Mouse (Mus musculus): ENCODE measurements at regions not wholly inside any gene's neighbourhood (a gene's known extent, or its start where the extent isn't known, plus 50 kb on each side); places are given as distances from the start of the nearest gene placed in this dataset.

DNA sequence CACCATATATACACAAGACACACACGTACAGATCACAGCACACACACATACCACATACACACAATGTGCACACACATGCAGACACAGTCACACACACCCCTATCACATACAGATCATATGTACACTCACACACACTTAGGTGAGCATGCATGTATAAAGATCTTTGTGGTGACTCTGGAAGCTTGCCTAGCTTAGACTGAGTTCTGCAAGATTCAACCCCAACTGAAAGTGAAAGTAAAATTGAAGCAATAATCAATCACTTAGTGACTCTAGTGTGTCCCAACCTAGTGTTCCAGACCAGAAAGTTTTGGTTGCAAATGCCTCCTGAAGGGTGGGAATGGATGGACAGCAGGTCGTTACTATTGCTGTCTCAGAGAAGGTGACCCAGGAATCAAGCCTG, 262.8 kb downstream of the Bcl11a start:
- Histone ChIP-seq H3K4me3 (replicated peaks) (no peak overlapping the region), H3K27ac (no peak overlapping the region), H3K4me2 (no peak overlapping the region), H3K9me3 (no peaks in the 10 kb centered on the region), H3K27me3 (no peaks in the 10 kb centered on the region), H3K36me3 (no peaks in the 10 kb centered on the region), H3K4me1 (replicated peaks) (peaks cover 13% of the 10 kb centered on the region), H3K9ac (replicated peaks) (no peak overlapping the region)
- WGBS, result 80% methylated on average over 2 of the region's 2 CpGs
- no peak for ATAC-seq (ENCODE audit: insufficient number of reproducible peaks, insufficient read depth, low FRiP score, low TSS enrichment, low read depth)

DNA sequence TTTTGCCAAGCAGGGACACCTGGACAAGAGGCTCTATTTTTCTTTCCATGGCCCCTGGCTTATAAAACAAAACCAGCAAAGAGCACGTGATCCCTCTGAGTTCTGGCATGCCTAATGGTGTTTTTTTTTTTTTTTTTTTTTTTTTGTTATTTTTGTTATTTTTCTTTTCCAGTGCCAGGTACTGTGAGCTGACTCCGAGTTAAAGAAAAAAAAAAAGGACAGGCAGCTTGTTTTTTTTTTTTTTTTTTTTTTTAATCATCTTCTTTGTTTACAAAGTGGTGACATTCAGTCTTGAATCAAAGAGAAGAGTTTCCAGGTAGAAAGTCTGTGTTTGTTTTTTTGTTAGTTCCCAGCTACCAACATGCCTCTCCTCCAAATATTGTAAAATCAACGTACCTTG, 263.8 kb downstream of the Bcl11a start:
- ATAC-seq (ENCODE audit: insufficient number of reproducible peaks, insufficient read depth, low FRiP score, low TSS enrichment, low read depth), result no peak
- 40% methylated on average over 3 of the region's 3 CpGs for WGBS

DNA sequence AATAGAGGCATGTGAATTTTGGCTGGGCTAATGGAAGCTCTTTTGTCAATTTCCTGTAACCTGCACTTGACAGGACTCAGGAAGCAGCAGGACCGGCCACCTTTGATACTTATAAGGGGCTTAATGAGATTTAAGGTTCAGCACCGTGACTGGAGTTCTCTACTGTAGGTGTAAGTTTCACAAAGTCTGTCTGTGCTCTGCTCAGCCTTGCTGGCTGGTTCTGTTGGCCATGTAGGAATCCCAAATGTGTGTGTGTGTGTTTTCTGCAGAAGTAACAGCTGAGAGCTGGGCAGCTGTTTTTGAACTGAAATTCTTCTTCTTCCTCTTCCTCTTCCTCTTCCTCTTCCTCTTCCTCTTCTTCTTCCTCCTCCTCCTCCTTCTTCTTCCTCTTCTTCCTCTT, 264.3 kb downstream of the Bcl11a start:
- WGBS, result 10% methylated on average over 2 of the region's 2 CpGs
- no peak overlapping the region for H3K27ac ChIP-seq
- ATAC-seq (ENCODE audit: insufficient number of reproducible peaks, insufficient read depth, low FRiP score, low TSS enrichment, low read depth), result no peak

More for the DNA sequence above, 263.8 kb downstream of the Bcl11a start:
- H3K9me3 ChIP-seq, result no peaks in the 10 kb centered on the region
- no peak overlapping the region for H3K27ac ChIP-seq
- H3K4me3 ChIP-seq (replicated peaks), result no peak overlapping the region
- H3K36me3 ChIP-seq, result no peaks in the 10 kb centered on the region
- H3K27me3 ChIP-seq, result no peaks in the 10 kb centered on the region
- peaks cover 14% of the 10 kb centered on the region for H3K4me1 ChIP-seq (replicated peaks)
- H3K4me2 ChIP-seq, result no peak overlapping the region
- H3K9ac ChIP-seq (replicated peaks), result no peak overlapping the region

DNA sequence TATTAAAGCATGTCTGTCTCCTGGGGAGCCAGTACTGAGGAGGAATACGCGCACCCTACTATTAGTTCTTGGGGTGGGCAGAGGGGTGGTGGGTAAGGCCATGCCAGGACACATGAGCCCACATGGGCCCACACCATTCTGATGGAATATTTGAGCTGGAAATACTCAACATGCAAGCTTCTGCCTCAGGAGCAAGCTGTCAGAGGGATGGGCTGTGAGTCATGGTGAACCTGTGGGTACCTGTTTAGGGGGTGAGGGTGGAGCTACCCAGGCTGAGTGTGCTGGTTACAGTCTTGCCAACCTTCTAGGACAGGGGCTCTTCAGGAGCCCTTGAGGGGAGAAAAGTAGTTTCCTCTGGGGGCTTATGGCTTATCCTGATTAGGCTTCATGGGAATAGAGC, 264.9 kb downstream of the Bcl11a start:
- 91% methylated on average over 2 of the region's 2 CpGs for WGBS
- Histone ChIP-seq H3K27ac (no peak overlapping the region), H3K36me3 (no peaks in the 10 kb centered on the region), H3K4me2 (no peak overlapping the region), H3K9me3 (no peaks in the 10 kb centered on the region), H3K4me3 (replicated peaks) (no peak overlapping the region), H3K4me1 (replicated peaks) (peaks cover 23% of the 10 kb centered on the region), H3K27me3 (no peaks in the 10 kb centered on the region), H3K9ac (replicated peaks) (no peak overlapping the region)
- no peak for ATAC-seq (ENCODE audit: insufficient number of reproducible peaks, insufficient read depth, low FRiP score, low TSS enrichment, low read depth)

More for the DNA sequence above, 264.3 kb downstream of the Bcl11a start:
- Histone ChIP-seq H3K27me3 (no peaks in the 10 kb centered on the region), H3K9me3 (no peaks in the 10 kb centered on the region), H3K36me3 (no peaks in the 10 kb centered on the region), H3K4me1 (replicated peaks) (peaks cover 19% of the 10 kb centered on the region), H3K9ac (replicated peaks) (no peak overlapping the region), H3K4me2 (no peak overlapping the region), H3K4me3 (replicated peaks) (no peak overlapping the region)

DNA sequence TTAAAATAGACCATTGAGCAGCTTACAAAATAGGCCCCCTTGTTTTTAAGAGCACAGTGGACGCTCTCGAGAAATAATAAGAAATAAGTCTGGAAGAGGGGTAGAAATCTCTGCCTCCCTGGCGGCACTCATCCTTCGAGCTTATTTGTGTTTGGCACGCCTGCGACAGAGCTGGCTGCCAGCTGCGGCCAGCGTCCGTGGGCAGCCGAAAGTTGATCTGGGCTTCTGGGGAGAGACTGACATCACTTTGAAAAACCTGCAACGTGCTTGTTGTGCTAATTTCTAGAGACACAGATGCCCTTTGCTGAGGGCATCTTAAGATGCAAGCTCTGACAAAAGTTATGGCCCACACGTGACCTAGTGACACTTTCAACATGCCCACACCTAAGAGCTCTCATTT, 269.4 kb downstream of the Bcl11a start:
- no peak overlapping the region for H3K9ac ChIP-seq (replicated peaks)
- no peak overlapping the region for H3K4me3 ChIP-seq (replicated peaks)
- H3K4me2 ChIP-seq, result no peak overlapping the region
- no peaks in the 10 kb centered on the region for H3K27me3 ChIP-seq
- H3K9me3 ChIP-seq, result no peaks in the 10 kb centered on the region
- H3K36me3 ChIP-seq, result no peaks in the 10 kb centered on the region
- no peak for ATAC-seq (ENCODE audit: insufficient number of reproducible peaks, insufficient read depth, low FRiP score, low TSS enrichment, low read depth)
- no peak overlapping the region for H3K27ac ChIP-seq
- peaks cover 14% of the 10 kb centered on the region for H3K4me1 ChIP-seq (replicated peaks)
- 35% methylated on average over 12 of the region's 12 CpGs for whole genome bisulfite sequencing

DNA sequence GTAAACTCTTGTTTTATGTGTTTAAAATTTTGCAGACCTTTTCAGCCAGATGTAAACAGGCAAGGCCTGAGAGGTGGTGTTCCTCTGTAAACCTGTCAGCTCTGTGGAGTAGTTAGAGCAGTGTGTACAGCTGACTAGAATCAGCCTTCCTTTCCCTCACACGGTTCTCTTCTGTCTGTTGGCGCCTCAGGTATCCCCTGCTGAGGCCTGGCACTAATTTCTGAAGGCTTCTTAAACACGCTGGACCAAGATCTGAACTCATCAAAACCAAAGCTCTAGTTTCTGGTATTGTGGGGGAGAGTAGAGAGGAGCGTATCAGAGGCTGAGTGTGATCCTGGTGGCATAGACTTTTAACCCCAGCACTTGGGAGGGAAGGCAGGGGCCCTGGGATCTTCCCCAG, 270.9 kb downstream of the Bcl11a start:
- Histone ChIP-seq H3K9ac (replicated peaks) (no peak overlapping the region), H3K36me3 (no peaks in the 10 kb centered on the region), H3K4me1 (replicated peaks) (peaks cover 13% of the 10 kb centered on the region), H3K4me3 (replicated peaks) (no peak overlapping the region), H3K9me3 (no peaks in the 10 kb centered on the region), H3K4me2 (no peak overlapping the region), H3K27ac (no peak overlapping the region), H3K27me3 (no peaks in the 10 kb centered on the region)
- ATAC-seq (ENCODE audit: insufficient number of reproducible peaks, insufficient read depth, low FRiP score, low TSS enrichment, low read depth), result no peak
- WGBS, result 52% methylated on average over 4 of the region's 4 CpGs

DNA sequence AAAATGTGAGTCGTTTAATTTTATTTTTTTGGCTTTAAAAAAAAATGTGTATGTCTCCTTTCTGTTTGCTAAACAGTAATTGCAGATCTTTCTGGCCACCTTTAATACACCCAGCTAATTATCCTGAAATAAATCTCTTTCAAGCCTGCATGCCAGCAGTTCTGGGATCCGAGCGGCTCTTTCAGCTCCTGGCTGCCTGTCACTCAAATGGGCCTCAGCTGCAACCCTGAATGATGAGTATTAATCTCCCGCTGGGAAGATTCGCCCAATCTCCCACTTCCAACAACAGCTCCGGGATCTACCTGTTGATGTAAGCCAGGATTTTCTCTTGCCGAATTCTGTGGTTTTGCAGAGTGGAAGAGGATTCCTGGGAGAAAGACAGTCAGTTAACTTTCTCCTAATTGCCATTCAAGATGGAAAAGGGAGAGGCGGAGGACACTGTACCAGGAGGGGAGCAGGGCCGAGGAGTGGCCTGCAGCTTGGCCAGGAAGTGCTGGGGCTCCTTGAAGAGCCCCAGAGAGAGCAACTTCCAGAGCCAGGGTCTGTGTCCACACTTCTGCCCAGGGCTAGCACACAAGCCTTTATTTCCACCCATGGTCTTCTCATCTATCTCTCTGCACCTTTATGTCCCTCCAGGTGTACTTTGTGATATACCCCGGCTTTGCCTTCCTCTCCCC, 272.2 kb downstream of the Bcl11a start:
- no peak for ATAC-seq (ENCODE audit: insufficient number of reproducible peaks, insufficient read depth, low FRiP score, low TSS enrichment, low read depth)
- H3K27me3 ChIP-seq, result no peaks in the 10 kb centered on the region
- no peak overlapping the region for H3K27ac ChIP-seq
- H3K9me3 ChIP-seq, result no peaks in the 10 kb centered on the region
- 34% methylated on average over 10 of the region's 10 CpGs for WGBS
- H3K36me3 ChIP-seq, result no peaks in the 10 kb centered on the region
- H3K9ac ChIP-seq (replicated peaks), result no peak overlapping the region
- H3K4me3 ChIP-seq (replicated peaks), result no peak overlapping the region
- peaks cover 13% of the 10 kb centered on the region for H3K4me1 ChIP-seq (replicated peaks)
- H3K4me2 ChIP-seq, result no peak overlapping the region

DNA sequence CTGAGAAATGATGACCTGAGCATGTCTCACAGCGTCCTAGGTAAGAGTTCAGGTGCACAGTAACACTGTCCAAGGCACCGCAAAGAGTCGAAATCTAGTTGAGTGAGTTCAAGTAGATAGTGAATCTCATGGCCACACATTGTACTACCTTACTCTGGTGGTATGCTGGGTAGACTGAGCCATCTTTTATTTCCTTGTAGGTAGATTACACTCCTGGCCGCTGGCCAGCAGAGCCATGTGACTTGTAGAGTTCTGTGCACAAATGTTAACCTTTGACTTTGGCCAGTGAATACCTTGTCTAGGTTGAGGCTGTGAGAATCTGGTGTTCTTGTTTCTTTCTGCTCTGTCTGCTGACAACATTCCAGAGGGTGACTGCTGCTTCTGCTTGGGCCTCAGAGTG, 273.0 kb downstream of the Bcl11a start:
- WGBS, result 90% methylated on average over 4 of the region's 4 CpGs
- H3K9ac ChIP-seq (replicated peaks), result no peak overlapping the region
- no peak overlapping the region for H3K4me2 ChIP-seq
- ATAC-seq (ENCODE audit: insufficient number of reproducible peaks, insufficient read depth, low FRiP score, low TSS enrichment, low read depth), result no peak
- no peak overlapping the region for H3K4me3 ChIP-seq (replicated peaks)
- no peaks in the 10 kb centered on the region for H3K27me3 ChIP-seq
- H3K9me3 ChIP-seq, result no peaks in the 10 kb centered on the region
- peaks cover 13% of the 10 kb centered on the region for H3K4me1 ChIP-seq (replicated peaks)
- no peaks in the 10 kb centered on the region for H3K36me3 ChIP-seq
- H3K27ac ChIP-seq, result no peak overlapping the region

DNA sequence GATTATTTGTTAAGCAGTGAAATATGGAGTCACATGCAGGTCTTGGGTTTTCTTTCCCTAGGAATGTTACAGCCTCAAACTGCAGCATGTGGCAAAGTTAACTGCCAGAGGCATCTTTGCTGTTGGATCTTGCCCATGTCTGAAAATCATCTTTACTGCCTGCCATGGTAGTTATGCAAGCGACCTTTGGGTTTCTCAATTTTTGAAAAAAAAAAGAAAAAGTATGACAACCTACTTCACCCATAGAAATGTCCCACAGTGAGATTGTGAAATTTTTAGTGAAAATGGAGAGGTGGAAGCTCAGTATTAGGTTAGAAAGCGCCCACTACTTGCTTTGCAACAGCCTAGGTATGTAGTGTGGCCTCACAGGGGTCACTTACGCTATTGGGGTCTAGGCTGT, 274.2 kb downstream of the Bcl11a start:
- H3K9me3 ChIP-seq, result no peaks in the 10 kb centered on the region
- H3K4me1 ChIP-seq (replicated peaks), result peaks cover 8% of the 10 kb centered on the region
- H3K36me3 ChIP-seq, result no peaks in the 10 kb centered on the region
- 91% methylated on average over 3 of the region's 3 CpGs for WGBS
- H3K4me3 ChIP-seq (replicated peaks), result no peak overlapping the region
- H3K27me3 ChIP-seq, result no peaks in the 10 kb centered on the region
- ATAC-seq (ENCODE audit: insufficient number of reproducible peaks, insufficient read depth, low FRiP score, low TSS enrichment, low read depth), result no peak
- no peak overlapping the region for H3K9ac ChIP-seq (replicated peaks)
- no peak overlapping the region for H3K27ac ChIP-seq
- no peak overlapping the region for H3K4me2 ChIP-seq

DNA sequence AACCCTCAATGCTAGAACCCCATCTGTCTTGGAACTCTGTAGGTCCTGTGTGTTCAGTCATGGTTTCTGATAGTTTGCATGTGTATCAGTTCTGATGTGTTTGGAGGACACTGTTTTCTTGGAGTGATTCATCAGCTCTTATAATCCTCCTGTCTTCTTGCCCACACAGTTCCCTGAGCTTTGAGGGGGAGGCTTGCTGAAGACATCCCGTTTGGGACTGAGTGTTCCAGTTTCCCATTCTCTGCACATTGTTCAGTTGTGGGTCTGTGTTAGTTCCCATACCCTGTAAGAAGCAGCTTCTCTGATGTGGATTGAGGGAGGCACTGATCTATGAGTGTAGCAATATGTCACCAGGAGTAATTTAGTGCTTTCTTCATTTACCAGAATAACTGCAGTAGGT, 275.2 kb downstream of the Bcl11a start:
- H3K36me3 ChIP-seq, result no peaks in the 10 kb centered on the region
- H3K4me3 ChIP-seq (replicated peaks), result no peak overlapping the region
- H3K4me2 ChIP-seq, result no peak overlapping the region
- H3K27me3 ChIP-seq, result no peaks in the 10 kb centered on the region
- no peak for ATAC-seq (ENCODE audit: insufficient number of reproducible peaks, insufficient read depth, low FRiP score, low TSS enrichment, low read depth)
- WGBS, result 86% methylated on average over 1 of the region's 1 CpGs
- H3K9ac ChIP-seq (replicated peaks), result no peak overlapping the region
- peaks cover 4% of the 10 kb centered on the region for H3K4me1 ChIP-seq (replicated peaks)
- H3K9me3 ChIP-seq, result no peaks in the 10 kb centered on the region
- H3K27ac ChIP-seq, result no peak overlapping the region

DNA sequence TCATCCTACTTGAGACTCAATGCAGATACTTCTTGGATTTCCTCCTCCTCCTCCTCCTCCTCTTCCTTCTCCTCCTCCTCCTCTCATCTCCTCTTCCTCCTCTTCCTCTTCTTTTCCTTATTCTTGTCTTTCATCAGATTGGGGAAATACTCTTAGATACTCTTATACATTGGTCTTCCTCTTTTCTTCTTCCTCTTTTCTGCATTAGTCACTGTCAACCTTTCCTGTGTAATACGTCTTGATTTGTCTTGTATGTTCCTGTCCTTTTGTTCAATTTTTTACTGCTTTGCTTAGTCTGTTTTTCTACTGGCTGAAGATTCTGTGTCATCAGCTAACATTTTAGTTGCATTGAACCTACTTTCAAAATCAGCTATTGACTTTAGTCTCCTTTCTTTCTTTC, 279.5 kb downstream of the Bcl11a start:
- Histone ChIP-seq H3K4me3 (replicated peaks) (no peak overlapping the region), H3K27me3 (no peaks in the 10 kb centered on the region), H3K9me3 (no peaks in the 10 kb centered on the region), H3K9ac (replicated peaks) (no peak overlapping the region), H3K36me3 (no peaks in the 10 kb centered on the region), H3K27ac (no peak overlapping the region), H3K4me1 (replicated peaks) (peaks cover 7% of the 10 kb centered on the region), H3K4me2 (no peak overlapping the region)
- ATAC-seq (ENCODE audit: insufficient number of reproducible peaks, insufficient read depth, low FRiP score, low TSS enrichment, low read depth), result no peak
- 77% methylated on average over 1 of the region's 1 CpGs for WGBS

DNA sequence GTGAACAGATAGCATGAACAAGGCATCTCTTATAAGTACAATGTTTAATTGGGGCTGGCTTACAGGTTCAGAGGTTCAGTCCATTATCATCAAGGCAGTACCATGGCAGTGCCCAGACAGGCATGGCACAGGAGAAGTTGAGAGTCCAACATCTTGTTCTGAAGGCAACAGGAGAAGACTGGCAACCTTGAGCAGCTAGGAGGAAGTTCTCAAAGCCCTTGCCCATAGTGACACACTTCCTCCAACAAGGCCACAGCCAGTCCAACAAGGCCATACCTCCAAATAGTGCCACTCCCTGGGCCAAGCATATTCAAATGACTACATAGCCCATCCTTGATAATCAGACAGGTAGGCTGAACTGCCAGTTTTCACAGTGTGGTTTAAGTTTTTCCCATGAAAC, 281.2 kb downstream of the Bcl11a start:
- ATAC-seq (ENCODE audit: insufficient number of reproducible peaks, insufficient read depth, low FRiP score, low TSS enrichment, low read depth), result no peak

More for the DNA sequence above, 281.2 kb downstream of the Bcl11a start:
- Histone ChIP-seq H3K27ac (no peak overlapping the region), H3K4me1 (replicated peaks) (peaks cover 24% of the 10 kb centered on the region), H3K4me2 (no peak overlapping the region), H3K27me3 (no peaks in the 10 kb centered on the region), H3K4me3 (replicated peaks) (no peak overlapping the region), H3K9ac (replicated peaks) (no peak overlapping the region), H3K36me3 (no peaks in the 10 kb centered on the region), H3K9me3 (no peaks in the 10 kb centered on the region)
